Comparison of ENCODE assay signal across 8 mouse cellular contexts in genomic region chr2:102134510-102135262, GRCm38 (mm10). TPM values are rescaled to one million over a fixed set of nuclear protein-coding genes. Genes with fewer than 3 reads are reported as not detected.
DNase-seq lines count a peak whose midpoint lies in the region; TF ChIP-seq lines count a peak whose summit lies in the region.

No protein-coding gene starts in this region.

- H3K4me1 ChIP-seq in heart, adult 2 months (ENCODE audit: control insufficient read depth, insufficient read depth, low read length) = peaks cover 11% of the 10 kb centered on the region

- TF ChIP-seq POLR2A in heart, adult 2 months (IDR thresholded peaks at IDR 0.05; ENCODE audit: insufficient read depth, low read depth, low read length) = no peak

- no peak for DNase-seq in heart, adult 2 months
- no peak for DNase-seq in heart, postnatal 25 days (ENCODE audit: low spot score)
- peak; percentile 93 for DNase-seq in cerebellum, adult 9-11 months
- DNase-seq in layer of hippocampus, adult 2 months (ENCODE audit: low spot score in 2 of 2) = peak; percentile 87 to 90
- peak; percentile 86 for DNase-seq in right cerebral cortex, adult 18-20 months
- no peak for DNase-seq in urinary bladder, postnatal 4 days (ENCODE audit: low spot score in 2 of 2)
- DNase-seq in spleen, adult 18-20 months = no peak
- DNase-seq in kidney, adult 18-20 months = no peak

- no peak overlapping the region for H3K4me3 ChIP-seq in heart, adult 2 months
- peak overlapping the region; percentile 14; the same call in 1 of the 2 replicates for H3K4me3 ChIP-seq in layer of hippocampus, adult 2 months

- H3K79me2 ChIP-seq in heart, adult 2 months (replicated peaks; ENCODE audit: control insufficient read depth, insufficient read depth, low read length) = peaks cover 2% of the 10 kb centered on the region; the same call in 1 of the 2 replicates

- H3K27me3 ChIP-seq in heart, adult 2 months (ENCODE audit: control insufficient read depth, insufficient read depth, low read length) = no peaks in the 10 kb centered on the region

- 71% methylated on average over 9 of the region's 9 CpGs for WGBS in heart, adult 2 months

- peak overlapping the region; percentile 1; the same call in 1 of the 2 replicates for H3K27ac ChIP-seq in heart, adult 2 months
- peak overlapping the region; percentile 85 for H3K27ac ChIP-seq in layer of hippocampus, adult 2 months

- TF ChIP-seq EP300 in heart, adult 2 months (IDR thresholded peaks at IDR 0.05; ENCODE audit: insufficient read depth, low read depth, low read length) = no peak

- no peak for TF ChIP-seq CTCF in heart, adult 2 months (IDR thresholded peaks at IDR 0.05)
- TF ChIP-seq CTCF in layer of hippocampus, adult 2 months (conservative IDR thresholded peaks at IDR 0.05) = 0 out of 2 replicates have a peak, but pooled peaks have one; percentile 11

- H3K36me3 ChIP-seq in heart, adult 2 months (ENCODE audit: control insufficient read depth, insufficient read depth, low read length) = no peaks in the 10 kb centered on the region

- no peak overlapping the region for H3K9ac ChIP-seq in heart, adult 2 months (ENCODE audit: low read depth, low read length)

- intact Hi-C loops in heart, adult 2 months (cut with DNase I) = no loop called here
- intact Hi-C loops in heart, postnatal 25 days (cut with DNase I) = no loop called here

RNA-seq across cellular contexts. Expression of gene Ldlrad3, which starts 51.5 kb away (rescaled TPM):
- total RNA-seq in heart, adult 2 months (2021) = 1 to 10 TPM; 3.3 to 3.8 TPM
- 4.8 and 5.3 TPM in 2 replicates for polyA plus RNA-seq in heart, adult 2 months (2012; rRNA removed)
- 1 to 10 TPM; 3.8 to 4.5 TPM for total RNA-seq in heart, postnatal 25 days (2021)
- total RNA-seq in layer of hippocampus, adult 2 months (2021) = 10 to 100 TPM in 1 of 2 experiments, 1 to 10 TPM in 1; 9.3 to 11.2 TPM

Comparison
In these comparisons a context has a peak if more than half of its experiments do, and no peak if none do; other contexts are left out.
1. DNase-seq: peak in cerebellum, adult 9-11 months (single experiment), layer of hippocampus, adult 2 months (2 of 2) and right cerebral cortex, adult 18-20 months (single experiment); none in heart, adult 2 months (0 of 2), heart, postnatal 25 days (single experiment), urinary bladder, postnatal 4 days (0 of 2), spleen, adult 18-20 months (0 of 2) and kidney, adult 18-20 months (single experiment).